Mouse (Mus musculus): ENCODE measurements around the gene Cdk18. TPM values are rescaled to one million over a fixed set of nuclear protein-coding genes. Genes with fewer than 3 reads are reported as not detected.
A peak's percentile ranks its signal among the peaks of the same experiment; 100 is the strongest.

The Cdk18 gene
- polyA plus RNA-seq, 1 experiment, result 133 TPM

- Histone ChIP-seq H3K36me3 (ENCODE audit: control insufficient read depth, insufficient read depth, low read length) (no peaks in the 10 kb centered on the region), H3K27me3 (ENCODE audit: control insufficient read depth, insufficient read depth, low read length) (no peaks in the 10 kb centered on the region), H3K4me3 (ENCODE audit: low read depth, low read length) (no peak overlapping the region), H3K27ac (ENCODE audit: insufficient read depth, low read depth, low read length) (peak overlapping the region; percentile 87), H3K4me1 (ENCODE audit: control insufficient read depth, insufficient read depth, insufficient read length, low read length) (peaks cover 21% of the 10 kb centered on the region)
- WGBS, result 17% methylated on average over 1 of the region's 1 CpGs
- TF ChIP-seq POLR2A (IDR thresholded peaks at IDR 0.05; ENCODE audit: low read depth, low read length) (no peak), CTCF (IDR thresholded peaks at IDR 0.05; ENCODE audit: extremely low read depth, insufficient read length, insufficient replicate concordance, low read depth, low read length) (no peak)
Observed at GRCm38 (mm10) chr1:132150171-132150570, 10.7 kb upstream of the Cdk18 start.

GRCm38 (mm10) chr1:132149410-132149809, 9.9 kb upstream of the Cdk18 start:
- Histone ChIP-seq H3K27ac (ENCODE audit: insufficient read depth, low read depth, low read length) (peak overlapping the region; percentile 86), H3K27me3 (ENCODE audit: control insufficient read depth, insufficient read depth, low read length) (no peaks in the 10 kb centered on the region), H3K4me1 (ENCODE audit: control insufficient read depth, insufficient read depth, insufficient read length, low read length) (peaks cover 21% of the 10 kb centered on the region), H3K36me3 (ENCODE audit: control insufficient read depth, insufficient read depth, low read length) (no peaks in the 10 kb centered on the region), H3K4me3 (ENCODE audit: low read depth, low read length) (no peak overlapping the region)
- WGBS, result 86% methylated on average over 2 of the region's 2 CpGs
- TF ChIP-seq POLR2A (IDR thresholded peaks at IDR 0.05; ENCODE audit: low read depth, low read length), result no peak
- no peak for TF ChIP-seq CTCF (IDR thresholded peaks at IDR 0.05; ENCODE audit: extremely low read depth, insufficient read length, insufficient replicate concordance, low read depth, low read length)

- TF ChIP-seq CTCF (IDR thresholded peaks at IDR 0.05; ENCODE audit: extremely low read depth, insufficient read length, insufficient replicate concordance, low read depth, low read length), result no peak
- TF ChIP-seq POLR2A (IDR thresholded peaks at IDR 0.05; ENCODE audit: low read depth, low read length), result no peak
- H3K27me3 ChIP-seq (ENCODE audit: control insufficient read depth, insufficient read depth, low read length), result no peaks in the 10 kb centered on the region
- no peak overlapping the region for H3K27ac ChIP-seq (ENCODE audit: insufficient read depth, low read depth, low read length)
- WGBS, result 71% methylated on average over 8 of the region's 8 CpGs
- H3K4me3 ChIP-seq (ENCODE audit: low read depth, low read length), result no peak overlapping the region
- peaks cover 14% of the 10 kb centered on the region for H3K4me1 ChIP-seq (ENCODE audit: control insufficient read depth, insufficient read depth, insufficient read length, low read length)
- H3K36me3 ChIP-seq (ENCODE audit: control insufficient read depth, insufficient read depth, low read length), result no peaks in the 10 kb centered on the region
Observed at GRCm38 (mm10) chr1:132145973-132146685, 6.6 kb upstream of the Cdk18 start.

GRCm38 (mm10) chr1:132144837-132145236, 5.4 kb upstream of the Cdk18 start:
- H3K4me3 ChIP-seq (ENCODE audit: low read depth, low read length), result no peak overlapping the region
- no peak overlapping the region for H3K27ac ChIP-seq (ENCODE audit: insufficient read depth, low read depth, low read length)
- TF ChIP-seq CTCF (IDR thresholded peaks at IDR 0.05; ENCODE audit: extremely low read depth, insufficient read length, insufficient replicate concordance, low read depth, low read length), result no peak
- H3K27me3 ChIP-seq (ENCODE audit: control insufficient read depth, insufficient read depth, low read length), result no peaks in the 10 kb centered on the region
- no peaks in the 10 kb centered on the region for H3K36me3 ChIP-seq (ENCODE audit: control insufficient read depth, insufficient read depth, low read length)
- WGBS, result 85% methylated on average over 3 of the region's 3 CpGs
- peaks cover 12% of the 10 kb centered on the region for H3K4me1 ChIP-seq (ENCODE audit: control insufficient read depth, insufficient read depth, insufficient read length, low read length)

- WGBS, result 53% methylated on average over 2 of the region's 2 CpGs
- Histone ChIP-seq H3K4me3 (ENCODE audit: low read depth, low read length) (no peak overlapping the region), H3K27ac (ENCODE audit: insufficient read depth, low read depth, low read length) (no peak overlapping the region), H3K4me1 (ENCODE audit: control insufficient read depth, insufficient read depth, insufficient read length, low read length) (peaks cover 9% of the 10 kb centered on the region; the same call in 1 of the 2 replicates), H3K27me3 (ENCODE audit: control insufficient read depth, insufficient read depth, low read length) (no peaks in the 10 kb centered on the region), H3K36me3 (ENCODE audit: control insufficient read depth, insufficient read depth, low read length) (no peaks in the 10 kb centered on the region)
- TF ChIP-seq POLR2A (IDR thresholded peaks at IDR 0.05; ENCODE audit: low read depth, low read length) (no peak), CTCF (IDR thresholded peaks at IDR 0.05; ENCODE audit: extremely low read depth, insufficient read length, insufficient replicate concordance, low read depth, low read length) (no peak)
Observed at GRCm38 (mm10) chr1:132144223-132144622, 4.7 kb upstream of the Cdk18 start.

- H3K4me1 ChIP-seq (ENCODE audit: control insufficient read depth, insufficient read depth, insufficient read length, low read length), result peaks cover 8% of the 10 kb centered on the region; the same call in 1 of the 2 replicates
- no peak for TF ChIP-seq CTCF (IDR thresholded peaks at IDR 0.05; ENCODE audit: extremely low read depth, insufficient read length, insufficient replicate concordance, low read depth, low read length)
- TF ChIP-seq POLR2A (IDR thresholded peaks at IDR 0.05; ENCODE audit: low read depth, low read length), result no peak
- no peak overlapping the region for H3K4me3 ChIP-seq (ENCODE audit: low read depth, low read length)
- no peak overlapping the region for H3K27ac ChIP-seq (ENCODE audit: insufficient read depth, low read depth, low read length)
- 80% methylated on average over 4 of the region's 4 CpGs for WGBS
- H3K27me3 ChIP-seq (ENCODE audit: control insufficient read depth, insufficient read depth, low read length), result no peaks in the 10 kb centered on the region
- no peaks in the 10 kb centered on the region for H3K36me3 ChIP-seq (ENCODE audit: control insufficient read depth, insufficient read depth, low read length)
Observed at GRCm38 (mm10) chr1:132143730-132144129, 4.2 kb upstream of the Cdk18 start.

- WGBS, result 45% methylated on average over 5 of the region's 5 CpGs
- H3K27me3 ChIP-seq (ENCODE audit: control insufficient read depth, insufficient read depth, low read length), result no peaks in the 10 kb centered on the region
- no peak overlapping the region for H3K27ac ChIP-seq (ENCODE audit: insufficient read depth, low read depth, low read length)
- H3K36me3 ChIP-seq (ENCODE audit: control insufficient read depth, insufficient read depth, low read length), result no peaks in the 10 kb centered on the region
- no peak overlapping the region for H3K4me3 ChIP-seq (ENCODE audit: low read depth, low read length)
- TF ChIP-seq CTCF (IDR thresholded peaks at IDR 0.05; ENCODE audit: extremely low read depth, insufficient read length, insufficient replicate concordance, low read depth, low read length) (no peak), POLR2A (IDR thresholded peaks at IDR 0.05; ENCODE audit: low read depth, low read length) (no peak)
- H3K4me1 ChIP-seq (ENCODE audit: control insufficient read depth, insufficient read depth, insufficient read length, low read length), result peaks cover 10% of the 10 kb centered on the region; the same call in 1 of the 2 replicates
Observed at GRCm38 (mm10) chr1:132143079-132143478, 3.6 kb upstream of the Cdk18 start.
